Mouse (Mus musculus) liver, embryonic 16.5 days (tissue): ENCODE measurements around the gene Gnl3. TPM values are rescaled to one million over a fixed set of nuclear protein-coding genes. Genes with fewer than 3 reads are reported as not detected.

ENCODE experiments used
- ATAC-seq: fragments of 200-750 bp; cut with Nextera tagmentation; 2 replicates; pipeline ENCODE4 v1.8.0; 2017; ENCODE audit warnings: low read depth, mild to moderate bottlenecking, moderate number of reproducible peaks, moderate library complexity
- H3K27ac ChIP-seq: fragments of 300-500 bp; sonication (generic); 2 replicates; pipeline ENCODE4 v1.5.1; 2014; ENCODE audit warnings: mild to moderate bottlenecking, low read length
- H3K27me3 ChIP-seq: fragments of 300-500 bp; sonication (generic); 2 replicates; pipeline ENCODE4 v1.6.1; 2014; ENCODE audit warnings: low read depth, low read length, mixed read lengths; ENCODE audit not compliant: control insufficient read depth, insufficient read depth
- H3K36me3 ChIP-seq: fragments of 300-500 bp; sonication (generic); 2 replicates; pipeline ENCODE4 v1.6.1; 2014; ENCODE audit warnings: mild to moderate bottlenecking; ENCODE audit not compliant: control insufficient read depth, insufficient read depth
- H3K4me1 ChIP-seq: fragments of 300-500 bp; sonication (generic); 2 replicates; pipeline ENCODE4 v1.6.1; 2014; ENCODE audit warnings: low read depth, low read length, mixed read lengths; ENCODE audit not compliant: control insufficient read depth
- H3K4me2 ChIP-seq: fragments of 300-500 bp; sonication (generic); 2 replicates; pipeline ENCODE4 v1.6.1; 2014; ENCODE audit warnings: low read depth, low read length, mixed read lengths
- H3K4me3 ChIP-seq: fragments of 300-500 bp; sonication (generic); 2 replicates; pipeline ENCODE4 v1.5.1; 2014; ENCODE audit warnings: low read depth, mild to moderate bottlenecking, low read length
- H3K9ac ChIP-seq: fragments of 300-500 bp; sonication (generic); 2 replicates; pipeline ENCODE4 v1.6.1; 2014; ENCODE audit warnings: low read depth, low read length
- H3K9me3 ChIP-seq: fragments of 300-500 bp; sonication (generic); replicated peaks from 2 replicates; pipeline ENCODE4 v1.6.1; 2016; ENCODE audit warnings: low read length; ENCODE audit not compliant: control insufficient read depth
- WGBS: fragments of 180-500 bp; shearing (Covaris S2); extraction: QIAGEN DNeasy Blood & Tissue Kit; methylation state at CpG from one replicate; pipeline ENCODE4 v1.1.7; 2014; ENCODE audit not compliant: insufficient replicate concordance; 5-methylcytosine and 5-hydroxymethylcytosine counted together
- polyA plus RNA-seq: library from polyadenylated mRNA; unstranded; fragments of >200 nt; fragmentation: Nextera tagmentation; extraction: Ambion mirVana; gene quantifications from 2 replicates; pipeline ENCODE4 v1.2.1, GENCODE M21; 2015

Gnl3 gene
- polyA plus RNA-seq: 54.8 and 60.1 TPM in 2 replicates

DNA sequence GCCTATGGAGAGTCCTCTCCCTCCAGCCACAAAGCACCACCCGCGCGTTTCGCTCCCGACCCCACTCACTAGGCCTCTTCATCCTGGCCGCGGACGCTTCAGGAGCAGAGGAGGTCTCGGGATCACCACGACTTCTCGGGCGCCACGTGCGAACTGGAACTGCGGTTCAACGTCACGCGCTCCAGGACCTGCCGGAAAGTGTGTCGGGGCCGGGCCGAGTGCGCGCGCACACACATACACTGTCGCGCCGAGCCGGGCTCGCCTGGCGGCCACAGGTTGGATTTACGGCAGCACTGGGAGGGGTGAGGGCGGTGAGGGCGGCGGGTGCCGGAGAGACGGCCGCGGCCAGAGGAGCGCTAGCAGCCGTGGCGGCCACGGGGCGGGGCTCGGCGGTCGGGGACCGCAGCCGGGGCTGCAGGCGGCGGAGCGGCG is at the start of gene Gnl3, which contains the start of gene Pbrm1:
TSS of gene Gnl3 (minus strand) at position 293 of the 432 bp plus-strand sequence.
TSS of gene Pbrm1 (plus strand) at position 279 of the 432 bp plus-strand sequence.
- H3K4me3 ChIP-seq: peak within 1 kb of the TSS; percentile 67
- peak within 1 kb of the TSS; percentile 90 for H3K9ac ChIP-seq
- WGBS: under 1% methylated on average over 51 of the region's 53 CpGs

DNA sequence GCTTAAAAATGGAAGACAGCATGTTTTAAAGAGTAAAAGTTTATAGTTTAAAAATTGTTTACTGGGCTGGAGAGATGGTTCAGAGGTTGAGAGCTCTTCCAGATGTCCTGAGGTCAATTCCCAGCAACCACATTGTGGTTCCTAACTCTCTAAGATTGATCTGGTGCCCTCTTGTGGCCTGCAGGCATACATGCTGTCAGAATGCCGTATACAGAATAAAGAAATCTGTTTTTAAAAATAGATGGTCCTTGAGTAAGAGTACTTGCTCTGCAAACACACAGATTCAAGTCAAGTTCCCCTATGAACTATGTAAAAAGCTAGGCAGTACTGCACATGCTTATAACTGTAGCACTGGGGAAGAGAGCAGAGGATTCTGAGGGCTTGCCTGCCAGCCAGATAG is 43.3 kb upstream of the Gnl3 start:
- Histone ChIP-seq H3K4me2 (no peak overlapping the region), H3K4me1 (no peaks in the 10 kb centered on the region), H3K9me3 (no peaks in the 10 kb centered on the region), H3K4me3 (no peak overlapping the region), H3K27ac (no peak overlapping the region), H3K27me3 (no peaks in the 10 kb centered on the region), H3K9ac (no peak overlapping the region), H3K36me3 (peaks cover 42% of the 10 kb centered on the region)
- no peak for ATAC-seq
- WGBS: 44% methylated on average over 1 of the region's 1 CpGs

More for the DNA sequence above, at the start of gene Gnl3, which contains the start of gene Pbrm1:
- peak; percentile 84 for ATAC-seq
- Histone ChIP-seq H3K27ac (peak within 1 kb of the TSS; percentile 98), H3K27me3 (no peaks in the 10 kb centered on the region), H3K4me2 (peak within 1 kb of the TSS; percentile 90), H3K4me1 (peaks cover 43% of the 10 kb centered on the region), H3K9me3 (no peaks in the 10 kb centered on the region), H3K36me3 (peaks cover 34% of the 10 kb centered on the region)

DNA sequence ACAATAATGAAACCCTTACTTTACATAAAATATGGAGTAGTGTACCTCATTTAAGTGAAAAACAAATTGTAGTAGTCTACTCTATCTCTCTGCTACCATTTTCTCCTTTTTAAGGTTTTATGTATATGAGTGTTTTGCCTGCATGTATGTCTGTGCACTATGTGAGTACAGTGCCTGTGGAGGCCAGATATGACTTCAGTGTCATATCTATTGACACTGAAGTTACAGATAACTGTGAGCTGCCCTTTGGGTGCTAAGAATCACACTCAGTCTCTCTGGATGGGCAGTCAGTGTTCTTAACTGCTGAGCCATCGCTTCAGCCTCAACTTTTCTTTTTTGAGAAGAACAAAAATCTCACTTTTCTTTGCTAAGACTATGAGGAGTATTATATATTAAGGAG is 26.9 kb upstream of the Gnl3 start:
- H3K4me3 ChIP-seq: no peak overlapping the region
- H3K27ac ChIP-seq: peak overlapping the region; percentile 67

DNA sequence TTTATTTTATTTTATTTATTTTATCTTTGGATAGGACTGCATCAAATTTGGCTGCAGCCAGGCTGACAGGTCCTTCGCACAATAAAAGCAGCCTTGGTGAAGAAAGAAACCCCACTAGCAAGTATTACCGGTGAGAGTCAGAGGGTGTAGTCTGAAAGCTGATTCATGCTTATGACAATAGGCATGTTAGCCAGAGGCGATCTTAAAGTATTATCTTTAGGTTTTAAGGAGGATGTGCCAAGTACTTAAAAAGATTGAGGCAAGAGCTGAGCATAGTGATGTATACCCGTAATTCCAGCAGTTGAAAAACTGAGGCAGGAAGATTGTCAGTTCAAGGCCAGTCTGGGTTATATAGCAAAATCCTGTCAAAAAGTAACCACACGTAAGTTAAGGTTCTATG is 26.3 kb upstream of the Gnl3 start:
- WGBS: 53% methylated on average over 5 of the region's 5 CpGs
- H3K27ac ChIP-seq: peak overlapping the region; percentile 87
- H3K4me1 ChIP-seq: peaks cover 13% of the 10 kb centered on the region
- no peaks in the 10 kb centered on the region for H3K9me3 ChIP-seq
- ATAC-seq: peak; percentile 55
- no peak overlapping the region for H3K9ac ChIP-seq
- H3K4me3 ChIP-seq: no peak overlapping the region
- H3K36me3 ChIP-seq: peaks cover 31% of the 10 kb centered on the region
- no peaks in the 10 kb centered on the region for H3K27me3 ChIP-seq
- H3K4me2 ChIP-seq: 0 out of 2 replicates have a peak overlapping the region, but pooled peaks have one; percentile 6

More for the DNA sequence above, 26.9 kb upstream of the Gnl3 start:
- Histone ChIP-seq H3K4me1 (peaks cover 13% of the 10 kb centered on the region), H3K4me2 (peak overlapping the region; percentile 26; the same call in 1 of the 2 replicates), H3K27me3 (no peaks in the 10 kb centered on the region), H3K9ac (no peak overlapping the region), H3K9me3 (no peaks in the 10 kb centered on the region), H3K36me3 (peaks cover 36% of the 10 kb centered on the region)
- 29% methylated on average over 1 of the region's 1 CpGs for WGBS
- peak; percentile 100 for ATAC-seq

DNA sequence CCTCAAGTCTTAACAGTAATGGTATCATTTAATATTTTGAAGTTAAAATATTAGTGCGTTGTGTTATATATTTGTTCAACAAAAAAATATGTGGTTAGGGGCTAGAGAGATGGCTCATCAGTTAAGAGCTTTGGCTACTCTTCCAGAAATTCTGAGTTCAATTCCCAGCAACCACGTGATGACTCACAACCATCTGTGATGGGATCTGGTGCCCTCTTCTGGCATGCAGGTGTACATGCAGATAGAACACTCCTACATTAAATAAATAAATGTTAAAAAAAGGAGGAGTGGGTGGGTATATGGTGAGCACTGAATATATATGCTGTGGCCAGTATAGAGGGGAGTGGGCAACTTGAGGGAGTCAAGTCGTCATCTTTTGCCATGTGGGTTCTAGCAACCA is 6.8 kb upstream of the Gnl3 start:
- H3K9me3 ChIP-seq: no peaks in the 10 kb centered on the region
- H3K27me3 ChIP-seq: no peaks in the 10 kb centered on the region
- H3K36me3 ChIP-seq: peaks cover 45% of the 10 kb centered on the region
- no peak for ATAC-seq
- H3K4me2 ChIP-seq: no peak overlapping the region
- 70% methylated on average over 3 of the region's 3 CpGs for WGBS
- no peak overlapping the region for H3K9ac ChIP-seq
- H3K27ac ChIP-seq: no peak overlapping the region
- no peak overlapping the region for H3K4me3 ChIP-seq
- peaks cover 9% of the 10 kb centered on the region for H3K4me1 ChIP-seq

DNA sequence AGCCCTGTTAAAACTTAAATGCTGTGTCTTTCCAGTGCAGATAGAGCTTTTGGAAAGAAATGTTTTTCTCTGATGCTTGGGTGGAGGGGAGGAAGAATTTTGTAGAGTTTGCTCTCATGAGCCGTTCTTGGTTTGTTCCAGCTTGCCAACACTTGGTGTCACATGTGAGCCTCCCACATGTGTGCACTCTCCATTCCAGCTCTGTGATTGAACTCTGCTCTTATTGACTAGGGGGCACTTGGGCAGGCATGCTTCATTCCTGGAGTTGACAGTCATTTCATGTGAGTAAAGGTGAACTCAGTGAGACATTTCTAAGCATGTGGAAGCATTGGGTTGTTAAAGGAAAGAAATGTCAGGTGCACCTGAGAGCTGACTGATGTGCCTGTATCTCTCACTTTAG is 3.6 kb upstream of the Gnl3 start:
- H3K9ac ChIP-seq: no peak overlapping the region
- H3K27me3 ChIP-seq: no peaks in the 10 kb centered on the region
- WGBS: 29% methylated on average over 1 of the region's 1 CpGs
- peak overlapping the region; percentile 42 for H3K27ac ChIP-seq
- H3K9me3 ChIP-seq: no peaks in the 10 kb centered on the region
- no peak for ATAC-seq
- H3K4me1 ChIP-seq: peaks cover 24% of the 10 kb centered on the region
- H3K4me3 ChIP-seq: no peak overlapping the region
- H3K36me3 ChIP-seq: peaks cover 33% of the 10 kb centered on the region
- H3K4me2 ChIP-seq: no peak overlapping the region

DNA sequence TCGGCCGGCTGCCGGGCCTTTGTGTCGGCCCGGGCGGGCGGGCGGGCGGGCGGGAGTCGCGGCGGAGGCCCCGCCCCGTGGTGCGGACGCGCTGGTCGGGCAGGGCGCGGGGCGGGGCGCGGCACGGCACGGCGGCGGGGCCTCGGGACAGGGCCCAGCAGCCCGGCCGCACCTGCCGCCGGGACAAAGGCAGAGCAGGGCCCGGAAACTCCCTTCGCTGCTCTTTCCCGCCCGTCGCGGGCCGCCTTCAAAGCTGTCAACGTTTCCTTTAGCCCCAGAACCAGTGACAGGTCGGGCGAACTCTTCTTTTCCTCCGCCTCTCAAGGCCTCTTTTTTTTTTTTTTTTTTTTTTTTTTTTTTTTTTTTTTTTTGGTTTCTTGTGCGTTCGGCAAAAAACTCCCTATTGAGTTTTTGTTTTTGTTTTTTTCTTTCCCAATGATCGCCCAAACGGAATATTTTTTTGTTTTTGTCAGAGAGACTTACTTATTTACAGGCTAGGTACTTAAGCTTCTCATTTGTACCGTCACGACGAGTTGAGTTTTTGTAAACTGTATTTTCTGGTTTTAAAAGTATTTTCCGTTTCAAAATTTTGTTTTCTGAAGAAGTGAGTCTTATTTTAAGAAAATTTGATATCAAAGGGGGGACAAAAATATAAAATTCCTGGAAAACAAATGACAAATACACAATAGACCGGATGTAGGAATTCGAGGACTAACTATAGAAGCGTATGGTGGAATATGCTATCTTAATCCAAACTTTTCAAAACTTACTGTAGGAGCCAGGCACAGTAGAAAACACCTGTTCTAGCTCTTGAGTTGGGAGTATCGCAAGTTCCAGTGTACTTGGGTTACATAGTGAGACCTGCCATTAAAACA is 616 bp upstream of the Gnl3 start:
- peak; percentile 93 for ATAC-seq
- no peaks in the 10 kb centered on the region for H3K27me3 ChIP-seq
- H3K9ac ChIP-seq: peak overlapping the region; percentile 90
- peaks cover 27% of the 10 kb centered on the region for H3K36me3 ChIP-seq
- peak overlapping the region; percentile 98 for H3K27ac ChIP-seq
- H3K4me1 ChIP-seq: peaks cover 43% of the 10 kb centered on the region
- H3K9me3 ChIP-seq: no peaks in the 10 kb centered on the region
- 2% methylated on average over 48 of the region's 56 CpGs for WGBS
- peak overlapping the region; percentile 67 for H3K4me3 ChIP-seq
- H3K4me2 ChIP-seq: peak overlapping the region; percentile 80

DNA sequence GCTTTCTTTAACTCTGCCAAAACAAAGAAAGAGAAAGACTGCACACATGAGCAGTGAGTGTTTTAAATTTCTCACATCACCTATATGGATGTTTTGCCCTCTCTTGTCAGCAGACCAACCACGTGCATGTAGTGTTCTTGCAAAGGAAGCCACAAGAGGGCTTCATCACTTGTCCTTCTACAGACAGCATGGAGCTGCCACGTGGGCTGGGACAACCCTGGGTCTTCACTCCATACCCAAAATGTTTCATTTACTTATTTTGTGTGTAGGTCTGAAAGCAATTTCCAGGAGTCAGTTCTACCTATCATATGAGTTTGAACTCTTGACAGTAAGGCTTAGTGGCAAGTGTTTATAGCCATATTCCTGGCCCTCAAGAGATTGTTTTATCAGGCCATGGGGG is 1.1 kb downstream of the Gnl3 start:
- 0% methylated on average over 2 of the region's 2 CpGs for WGBS
- peak overlapping the region; percentile 98 for H3K27ac ChIP-seq
- no peaks in the 10 kb centered on the region for H3K9me3 ChIP-seq
- H3K36me3 ChIP-seq: peaks cover 38% of the 10 kb centered on the region
- H3K4me3 ChIP-seq: peak overlapping the region; percentile 67
- H3K4me2 ChIP-seq: peak overlapping the region; percentile 90
- H3K9ac ChIP-seq: peak overlapping the region; percentile 67
- H3K4me1 ChIP-seq: peaks cover 41% of the 10 kb centered on the region
- H3K27me3 ChIP-seq: no peaks in the 10 kb centered on the region
- no peak for ATAC-seq

DNA sequence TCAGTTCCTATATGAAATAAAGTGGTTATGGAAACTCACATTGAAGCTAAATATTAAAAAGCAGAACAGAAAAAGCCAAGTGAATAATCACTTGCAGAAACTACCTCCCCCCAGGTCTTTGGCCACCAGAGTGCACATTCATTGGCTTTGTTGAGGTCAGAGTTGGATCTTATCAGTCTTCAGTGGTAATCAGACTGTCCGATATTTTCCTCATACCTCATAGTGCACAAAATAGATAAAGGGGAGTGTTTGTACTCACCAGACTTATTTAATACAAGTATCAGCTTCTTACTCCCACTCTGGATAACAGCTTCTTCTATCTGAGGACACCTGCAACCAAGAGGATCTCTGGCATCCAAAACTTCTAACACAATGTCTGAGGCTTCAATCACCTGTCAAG is 2.9 kb downstream of the Gnl3 start:
- H3K27me3 ChIP-seq: no peaks in the 10 kb centered on the region
- peak overlapping the region; percentile 90 for H3K4me2 ChIP-seq
- H3K9me3 ChIP-seq: no peaks in the 10 kb centered on the region
- H3K27ac ChIP-seq: peak overlapping the region; percentile 3; the same call in 1 of the 2 replicates
- peaks cover 39% of the 10 kb centered on the region for H3K36me3 ChIP-seq
- 26% methylated on average over 1 of the region's 1 CpGs for WGBS
- H3K9ac ChIP-seq: no peak overlapping the region
- H3K4me1 ChIP-seq: peaks cover 34% of the 10 kb centered on the region
- no peak overlapping the region for H3K4me3 ChIP-seq
- no peak for ATAC-seq
